Mouse (Mus musculus): Measurements from ENCODE around the gene Atxn1.

DNA sequence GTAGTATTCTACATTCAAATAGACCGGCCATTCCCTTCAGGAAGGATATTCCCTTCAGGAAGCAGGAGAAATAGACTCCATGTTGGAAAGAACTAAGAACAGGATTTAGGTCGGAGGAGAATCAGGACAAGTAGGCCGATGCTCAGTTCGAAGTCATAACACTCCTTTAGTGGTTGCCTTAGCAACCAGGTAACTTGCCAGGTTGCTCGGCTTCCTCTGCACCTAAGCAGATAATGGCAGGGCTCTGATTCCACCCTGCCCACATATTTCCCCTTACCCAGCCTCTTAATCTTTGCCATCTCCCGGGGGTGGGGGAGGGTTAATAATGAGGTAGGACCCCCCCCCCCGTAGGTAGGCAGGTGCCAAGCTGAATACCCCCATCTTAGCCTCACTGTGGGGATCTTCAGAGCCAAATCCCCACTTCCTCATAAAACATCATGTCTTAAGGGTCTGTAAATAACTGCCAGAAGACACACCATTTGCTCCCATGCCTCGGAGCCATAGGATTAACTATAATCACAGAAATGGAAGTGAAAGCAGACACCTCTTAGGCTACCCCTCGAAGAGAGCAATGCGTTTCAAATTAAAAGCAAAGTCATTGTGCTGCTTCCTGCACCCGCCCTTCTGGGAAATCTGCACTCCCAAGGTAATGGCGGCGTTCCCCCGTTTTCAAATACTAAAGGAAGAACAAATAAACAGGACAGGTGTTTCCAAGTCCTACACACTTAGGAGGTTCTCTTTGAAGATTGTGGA lies 240.1 kb downstream of the Atxn1 start:
- TF ChIP-seq CTCF (IDR thresholded peaks at IDR 0.05; ENCODE audit: borderline replicate concordance, insufficient read depth, low read length): no peak
- TF ChIP-seq POLR2A (IDR thresholded peaks at IDR 0.05; ENCODE audit: low read depth, low read length): no peak
